Mouse (Mus musculus): ENCODE data around the gene Gm28042. TPM values are rescaled to one million over a fixed set of nuclear protein-coding genes. Genes with fewer than 3 reads are reported as not detected.

Gm28042 gene
- polyA plus RNA-seq, 1 experiment from 2014 or later: 5.0 TPM

GRCm38 (mm10) chr2:119995391-119996281, 31.7 kb upstream of the Gm28042 start:
- Histone ChIP-seq H3K4me3 (no peak overlapping the region), H3K9me3 (no peaks in the 10 kb centered on the region), H3K4me1 (peaks cover 29% of the 10 kb centered on the region), H3K9ac (no peak overlapping the region), H3K4me2 (peak overlapping the region; percentile 21; the same call in 1 of the 2 replicates), H3K27me3 (no peaks in the 10 kb centered on the region), H3K27ac (peak overlapping the region; percentile 92), H3K36me3 (peaks cover 19% of the 10 kb centered on the region)
- 15% methylated on average over 9 of the region's 9 CpGs for WGBS
- ATAC-seq (ENCODE audit: insufficient number of reproducible peaks, low FRiP score, low TSS enrichment, low read depth): peak; percentile 70

- no peak for ATAC-seq (ENCODE audit: insufficient number of reproducible peaks, low FRiP score, low TSS enrichment, low read depth)
- no peaks in the 10 kb centered on the region for H3K9me3 ChIP-seq
- 89% methylated on average over 4 of the region's 4 CpGs for WGBS
- no peaks in the 10 kb centered on the region for H3K27me3 ChIP-seq
- peaks cover 29% of the 10 kb centered on the region for H3K4me1 ChIP-seq
- H3K27ac ChIP-seq: peak overlapping the region; percentile 92; the same call in 1 of the 2 replicates
- H3K4me2 ChIP-seq: no peak overlapping the region
- H3K4me3 ChIP-seq: no peak overlapping the region
- no peak overlapping the region for H3K9ac ChIP-seq
- H3K36me3 ChIP-seq: peaks cover 21% of the 10 kb centered on the region
Observed at GRCm38 (mm10) chr2:119997354-119997753, 29.9 kb upstream of the Gm28042 start.

- Histone ChIP-seq H3K9ac (no peak overlapping the region), H3K27me3 (no peaks in the 10 kb centered on the region), H3K4me2 (no peak overlapping the region), H3K4me3 (no peak overlapping the region), H3K27ac (no peak overlapping the region), H3K4me1 (peaks cover 27% of the 10 kb centered on the region), H3K9me3 (no peaks in the 10 kb centered on the region), H3K36me3 (peaks cover 30% of the 10 kb centered on the region)
- 91% methylated on average over 2 of the region's 2 CpGs for WGBS
- no peak for ATAC-seq (ENCODE audit: insufficient number of reproducible peaks, low FRiP score, low TSS enrichment, low read depth)
Observed at GRCm38 (mm10) chr2:119999731-120000130, 27.6 kb upstream of the Gm28042 start.

GRCm38 (mm10) chr2:120000882-120001584, 26.3 kb upstream of the Gm28042 start:
- H3K4me1 ChIP-seq: peaks cover 15% of the 10 kb centered on the region
- no peaks in the 10 kb centered on the region for H3K27me3 ChIP-seq
- no peak overlapping the region for H3K9ac ChIP-seq
- no peak overlapping the region for H3K4me2 ChIP-seq
- peaks cover 36% of the 10 kb centered on the region for H3K36me3 ChIP-seq
- H3K9me3 ChIP-seq: no peaks in the 10 kb centered on the region
- no peak; the same call in 1 of the 2 replicates for ATAC-seq (ENCODE audit: insufficient number of reproducible peaks, low FRiP score, low TSS enrichment, low read depth)
- no peak overlapping the region for H3K4me3 ChIP-seq
- no peak overlapping the region for H3K27ac ChIP-seq
- 56% methylated on average over 3 of the region's 3 CpGs for WGBS

- H3K36me3 ChIP-seq: peaks cover 34% of the 10 kb centered on the region
- WGBS: 74% methylated on average over 4 of the region's 4 CpGs
- no peaks in the 10 kb centered on the region for H3K27me3 ChIP-seq
- no peaks in the 10 kb centered on the region for H3K9me3 ChIP-seq
- H3K4me2 ChIP-seq: no peak overlapping the region
- peaks cover 6% of the 10 kb centered on the region for H3K4me1 ChIP-seq
- H3K27ac ChIP-seq: no peak overlapping the region
- H3K9ac ChIP-seq: no peak overlapping the region
- no peak overlapping the region for H3K4me3 ChIP-seq
- no peak for ATAC-seq (ENCODE audit: insufficient number of reproducible peaks, low FRiP score, low TSS enrichment, low read depth)
Observed at GRCm38 (mm10) chr2:120001956-120002355, 25.3 kb upstream of the Gm28042 start.

GRCm38 (mm10) chr2:120003970-120004369, 23.3 kb upstream of the Gm28042 start:
- Histone ChIP-seq H3K4me1 (no peaks in the 10 kb centered on the region), H3K9me3 (no peaks in the 10 kb centered on the region), H3K9ac (no peak overlapping the region), H3K4me2 (no peak overlapping the region), H3K27me3 (no peaks in the 10 kb centered on the region), H3K4me3 (no peak overlapping the region), H3K27ac (no peak overlapping the region), H3K36me3 (peaks cover 27% of the 10 kb centered on the region)
- 80% methylated on average over 2 of the region's 2 CpGs for WGBS
- no peak for ATAC-seq (ENCODE audit: insufficient number of reproducible peaks, low FRiP score, low TSS enrichment, low read depth)

- no peak for ATAC-seq (ENCODE audit: insufficient number of reproducible peaks, low FRiP score, low TSS enrichment, low read depth)
- Histone ChIP-seq H3K27me3 (no peaks in the 10 kb centered on the region), H3K4me1 (no peaks in the 10 kb centered on the region), H3K27ac (no peak overlapping the region), H3K9ac (no peak overlapping the region), H3K9me3 (no peaks in the 10 kb centered on the region), H3K4me2 (no peak overlapping the region), H3K4me3 (no peak overlapping the region), H3K36me3 (peaks cover 19% of the 10 kb centered on the region)
- 91% methylated on average over 7 of the region's 7 CpGs for WGBS
Observed at GRCm38 (mm10) chr2:120006696-120007095, 20.6 kb upstream of the Gm28042 start.

GRCm38 (mm10) chr2:120007680-120008210, 19.5 kb upstream of the Gm28042 start:
- no peak for ATAC-seq (ENCODE audit: insufficient number of reproducible peaks, low FRiP score, low TSS enrichment, low read depth)
- no peak overlapping the region for H3K4me3 ChIP-seq
- H3K9ac ChIP-seq: no peak overlapping the region
- H3K27ac ChIP-seq: no peak overlapping the region
- H3K27me3 ChIP-seq: no peaks in the 10 kb centered on the region
- WGBS: 71% methylated on average over 4 of the region's 4 CpGs
- H3K9me3 ChIP-seq: no peaks in the 10 kb centered on the region
- H3K36me3 ChIP-seq: peaks cover 17% of the 10 kb centered on the region
- H3K4me1 ChIP-seq: no peaks in the 10 kb centered on the region
- H3K4me2 ChIP-seq: no peak overlapping the region

GRCm38 (mm10) chr2:120008672-120009071, 18.6 kb upstream of the Gm28042 start:
- no peaks in the 10 kb centered on the region for H3K9me3 ChIP-seq
- no peak overlapping the region for H3K27ac ChIP-seq
- H3K36me3 ChIP-seq: peaks cover 21% of the 10 kb centered on the region
- no peak overlapping the region for H3K4me3 ChIP-seq
- no peaks in the 10 kb centered on the region for H3K27me3 ChIP-seq
- H3K9ac ChIP-seq: no peak overlapping the region
- no peaks in the 10 kb centered on the region for H3K4me1 ChIP-seq
- 71% methylated on average over 4 of the region's 4 CpGs for WGBS
- no peak overlapping the region for H3K4me2 ChIP-seq
- no peak for ATAC-seq (ENCODE audit: insufficient number of reproducible peaks, low FRiP score, low TSS enrichment, low read depth)

- 76% methylated on average over 8 of the region's 8 CpGs for WGBS
- Histone ChIP-seq H3K4me2 (no peak overlapping the region), H3K9me3 (no peaks in the 10 kb centered on the region), H3K4me1 (no peaks in the 10 kb centered on the region), H3K4me3 (no peak overlapping the region), H3K9ac (no peak overlapping the region), H3K27me3 (no peaks in the 10 kb centered on the region), H3K36me3 (peaks cover 34% of the 10 kb centered on the region), H3K27ac (no peak overlapping the region)
- 0 out of 2 replicates have a peak, but pooled peaks have one; percentile 35 for ATAC-seq (ENCODE audit: insufficient number of reproducible peaks, low FRiP score, low TSS enrichment, low read depth)
Observed at GRCm38 (mm10) chr2:120011462-120012200, 15.7 kb upstream of the Gm28042 start.

GRCm38 (mm10) chr2:120012924-120013323, 14.4 kb upstream of the Gm28042 start:
- H3K9me3 ChIP-seq: no peaks in the 10 kb centered on the region
- ATAC-seq (ENCODE audit: insufficient number of reproducible peaks, low FRiP score, low TSS enrichment, low read depth): no peak
- no peak overlapping the region for H3K4me3 ChIP-seq
- no peak overlapping the region for H3K4me2 ChIP-seq
- H3K9ac ChIP-seq: no peak overlapping the region
- WGBS: 84% methylated on average over 13 of the region's 13 CpGs
- H3K36me3 ChIP-seq: peaks cover 45% of the 10 kb centered on the region
- no peak overlapping the region for H3K27ac ChIP-seq
- no peaks in the 10 kb centered on the region for H3K4me1 ChIP-seq
- H3K27me3 ChIP-seq: no peaks in the 10 kb centered on the region
